Mouse (Mus musculus) myocyte (in vitro differentiated cells): ENCODE measurements around the gene Olfr652. TPM values are rescaled to one million over a fixed set of nuclear protein-coding genes. Genes with fewer than 3 reads are reported as not detected.

ENCODE experiments used
- H3K27me3 ChIP-seq: one replicate; pipeline ENCODE4 v1.6.1; 2011; ENCODE audit not compliant: control insufficient read depth, insufficient read depth, insufficient read length
- H3K36me3 ChIP-seq: one replicate; pipeline ENCODE4 v1.6.1; 2011; ENCODE audit not compliant: control insufficient read depth, insufficient read depth
- H3K4me2 ChIP-seq: one replicate; pipeline ENCODE4 v1.6.1; 2011; ENCODE audit warnings: low read depth, control low read depth
- H3K4me3 ChIP-seq: one replicate; pipeline ENCODE4 v1.5.1; 2011; ENCODE audit warnings: mild to moderate bottlenecking, control low read depth, moderate library complexity
- H3K79me2 ChIP-seq: one replicate; pipeline ENCODE4 v1.6.1; 2011; ENCODE audit not compliant: control insufficient read depth, insufficient read depth
- H3ac ChIP-seq: one replicate; pipeline ENCODE4 v1.6.1; 2011; ENCODE audit not compliant: control insufficient read depth, insufficient read length
- CEBPB ChIP-seq: IDR thresholded peaks from 2 replicates; pipeline ENCODE4 v1.6.1; 2011; ENCODE audit warnings: mild to moderate bottlenecking, moderate library complexity; ENCODE audit not compliant: poor library complexity, insufficient read depth, severe bottlenecking
- E2F4 ChIP-seq: IDR thresholded peaks from one replicate; pipeline ENCODE4 v1.6.1; 2011; ENCODE audit warnings: mild to moderate bottlenecking, control low read depth, moderate library complexity; ENCODE audit not compliant: insufficient read depth
- MAX ChIP-seq: IDR thresholded peaks from one replicate; pipeline ENCODE4 v1.6.1; 2011; ENCODE audit warnings: low read depth, mild to moderate bottlenecking, control low read depth
- MYOD1 ChIP-seq, 3 experiments: IDR thresholded peaks; one replicate each; pipeline ENCODE4 v1.6.1; 2011; ENCODE audit warnings: control low read depth in 2 of 3, low read depth in 2 of 3, mild to moderate bottlenecking in 2 of 3, moderate library complexity in 1 of 3; ENCODE audit not compliant: insufficient read length in 2 of 3, control insufficient read depth in 1 of 3
- MYOG ChIP-seq, 3 experiments: IDR thresholded peaks; one replicate each; pipeline ENCODE4 v1.6.1; 2011; ENCODE audit warnings: control low read depth in 2 of 3, low read depth in 2 of 3, mild to moderate bottlenecking in 2 of 3; ENCODE audit not compliant: insufficient read length in 2 of 3, control insufficient read depth in 1 of 3, insufficient read depth in 1 of 3
- POLR2A ChIP-seq: IDR thresholded peaks from one replicate; pipeline ENCODE4 v1.6.1; 2011; ENCODE audit warnings: low read depth, mild to moderate bottlenecking, control low read depth, moderate library complexity; ENCODE audit not compliant: insufficient read length
- POLR2AphosphoS2 ChIP-seq: IDR thresholded peaks from one replicate; pipeline ENCODE4 v1.6.1; 2011; ENCODE audit warnings: low read depth, control low read depth; ENCODE audit not compliant: insufficient read length
- REST ChIP-seq: IDR thresholded peaks from one replicate; pipeline ENCODE4 v1.6.1; 2011; ENCODE audit warnings: mild to moderate bottlenecking, control low read depth, moderate library complexity; ENCODE audit not compliant: insufficient read depth, insufficient read length
- SRF ChIP-seq: IDR thresholded peaks from one replicate; pipeline ENCODE4 v1.6.1; 2011; ENCODE audit warnings: low read depth; ENCODE audit not compliant: control insufficient read depth, insufficient read length
- TCF12 ChIP-seq: IDR thresholded peaks from one replicate; pipeline ENCODE4 v1.6.1; 2011; ENCODE audit warnings: mild to moderate bottlenecking, control low read depth; ENCODE audit not compliant: poor library complexity, insufficient read depth, severe bottlenecking
- TCF3 ChIP-seq: IDR thresholded peaks from one replicate; pipeline ENCODE4 v1.6.1; 2011; ENCODE audit warnings: low read depth, control low read depth; ENCODE audit not compliant: insufficient read length
- USF1 ChIP-seq: IDR thresholded peaks from one replicate; pipeline ENCODE4 v1.6.1; 2011; ENCODE audit warnings: low read depth, mild to moderate bottlenecking, control low read depth, moderate library complexity
- polyA plus RNA-seq: library from polyadenylated mRNA; unstranded; fragments of >200 nt; fragmentation: generic; extraction: Trizol; gene quantifications from one replicate; pipeline ENCODE4 v1.2.1, GENCODE M21; 2012; ENCODE audit warnings: missing spikeins

Olfr652 gene
- polyA plus RNA-seq, 1 experiment = not detected

DNA sequence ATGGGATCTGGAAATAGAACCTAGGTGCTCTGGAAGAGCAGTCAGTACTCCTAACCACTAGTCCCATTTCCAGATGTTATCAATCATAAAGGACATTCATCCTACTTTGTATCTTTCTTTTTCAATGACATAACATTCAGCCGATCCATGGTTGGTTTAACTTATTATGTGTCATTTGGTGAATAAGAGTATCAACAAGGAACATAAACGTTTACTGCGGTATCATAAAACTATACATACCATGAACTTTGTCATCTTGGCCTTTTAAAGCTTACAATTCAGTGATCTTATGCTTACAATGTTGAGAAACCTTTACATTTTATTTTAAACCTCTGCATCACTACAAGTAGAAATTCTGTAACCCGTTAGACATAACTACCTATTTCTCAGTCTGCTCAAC is 20.7 kb downstream of the Olfr652 start:
- no peak overlapping the region for H3K4me3 ChIP-seq
- H3K36me3 ChIP-seq = no peaks in the 10 kb centered on the region

DNA sequence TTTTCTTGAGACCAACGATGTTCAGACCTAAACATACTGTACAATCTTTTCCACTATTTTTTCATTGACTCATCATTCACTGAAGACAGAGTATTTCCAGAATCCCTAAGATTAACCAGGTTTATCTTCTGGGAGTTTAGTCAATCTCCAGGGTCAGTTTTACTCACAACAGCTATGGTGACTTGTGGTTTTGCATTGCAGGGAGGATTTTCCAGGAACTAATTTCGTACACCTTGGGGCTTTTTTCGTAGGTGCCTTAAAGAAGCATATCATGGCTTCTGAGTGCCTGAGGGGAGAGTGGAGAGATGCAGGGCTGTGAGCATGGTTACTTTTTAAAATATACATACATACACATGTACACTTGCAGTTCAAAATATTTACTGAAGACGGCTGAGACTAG is 26.0 kb downstream of the Olfr652 start, which contains the start of gene Olfr654:
Gene Olfr654, plus strand, starts transcription at position 301 of the 400 bp plus-strand sequence.
- Histone ChIP-seq H3K4me3 (no peak within 1 kb of the TSS), H3K79me2 (no peaks in the 10 kb centered on the region), H3K4me2 (no peak within 1 kb of the TSS), H3ac (no peak within 1 kb of the TSS), H3K36me3 (no peaks in the 10 kb centered on the region), H3K27me3 (no peaks in the 10 kb centered on the region)
- TF ChIP-seq CEBPB (no peak), TCF3 (no peak), SRF (no peak), USF1 (no peak), POLR2AphosphoS2 (no peak), MYOD1 (IDR thresholded peaks at IDR 0.05; ENCODE audit: control insufficient read depth in 1 of 3, insufficient read length in 2 of 3, low read depth in 2 of 3) (no peak), POLR2A (no peak), REST (no peak), TCF12 (no peak), MYOG (IDR thresholded peaks at IDR 0.05; ENCODE audit: control insufficient read depth in 1 of 3, insufficient read depth in 1 of 3, insufficient read length in 2 of 3, low read depth in 2 of 3) (no peak), E2F4 (no peak), MAX (no peak)

More for the DNA sequence above, 20.7 kb downstream of the Olfr652 start:
- TF ChIP-seq MYOG (IDR thresholded peaks at IDR 0.05; ENCODE audit: control insufficient read depth in 1 of 3, insufficient read depth in 1 of 3, insufficient read length in 2 of 3, low read depth in 2 of 3) (no peak), TCF12 (no peak), USF1 (no peak), SRF (no peak), POLR2AphosphoS2 (no peak), TCF3 (no peak), POLR2A (no peak), MYOD1 (IDR thresholded peaks at IDR 0.05; ENCODE audit: control insufficient read depth in 1 of 3, insufficient read length in 2 of 3, low read depth in 2 of 3) (no peak), MAX (no peak), CEBPB (no peak), E2F4 (no peak), REST (no peak)
- H3ac ChIP-seq = no peak overlapping the region
- no peaks in the 10 kb centered on the region for H3K79me2 ChIP-seq
- H3K27me3 ChIP-seq = no peaks in the 10 kb centered on the region
- no peak overlapping the region for H3K4me2 ChIP-seq

DNA sequence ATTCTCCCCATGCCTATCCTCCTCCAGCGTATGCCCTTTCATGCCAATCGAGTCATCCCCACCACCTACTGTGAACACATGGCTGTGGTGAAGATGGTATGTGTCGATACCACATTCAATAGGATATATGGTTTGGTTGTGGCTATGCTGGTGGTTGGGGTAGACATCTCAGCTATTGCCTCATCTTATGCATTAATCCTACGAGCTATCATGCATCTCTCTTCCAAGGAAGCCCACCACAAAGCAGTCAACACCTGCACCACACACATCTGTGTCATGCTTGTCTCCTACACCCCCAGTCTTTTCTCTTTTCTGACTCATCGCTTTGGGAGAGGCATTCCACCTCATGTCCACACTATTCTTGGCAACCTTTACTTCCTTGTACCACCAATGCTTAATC is 27.6 kb downstream of the Olfr652 start:
- no peaks in the 10 kb centered on the region for H3K36me3 ChIP-seq
- H3K27me3 ChIP-seq = no peaks in the 10 kb centered on the region
- no peaks in the 10 kb centered on the region for H3K79me2 ChIP-seq
- TF ChIP-seq POLR2A (no peak), REST (no peak), TCF3 (no peak), CEBPB (peak; percentile 52; the same call in 1 of the 2 replicates)
- H3K4me2 ChIP-seq = no peak overlapping the region
- no peak overlapping the region for H3ac ChIP-seq
- no peak overlapping the region for H3K4me3 ChIP-seq

DNA sequence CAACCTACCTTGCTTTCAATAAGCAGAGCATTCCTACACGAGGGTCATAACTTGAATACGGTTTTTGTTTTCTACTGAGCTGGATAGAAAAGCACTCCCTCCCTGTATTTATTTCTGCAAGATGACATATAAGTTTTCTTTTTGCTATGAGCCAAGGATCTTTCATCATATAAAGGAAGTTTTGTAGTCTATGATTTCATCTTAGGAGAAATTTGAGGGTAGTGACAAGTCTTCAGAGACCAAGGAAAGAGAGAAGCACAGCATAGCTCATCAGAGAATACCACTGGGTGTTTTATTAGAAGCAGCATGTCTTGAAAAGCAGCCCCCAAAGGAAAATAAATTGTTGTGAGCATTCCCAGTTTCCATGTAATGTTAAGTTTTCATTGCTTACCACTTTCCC is 41.0 kb downstream of the Olfr652 start, which contains the start of gene Olfr655:
Gene Olfr655, minus strand, starts transcription at position 101 of the 400 bp plus-strand sequence.
- H3K79me2 ChIP-seq = no peaks in the 10 kb centered on the region
- no peak within 1 kb of the TSS for H3K4me3 ChIP-seq
- no peaks in the 10 kb centered on the region for H3K36me3 ChIP-seq
- no peak within 1 kb of the TSS for H3K4me2 ChIP-seq
- no peaks in the 10 kb centered on the region for H3K27me3 ChIP-seq
- TF ChIP-seq TCF3 = no peak
- no peak for TF ChIP-seq MYOG (IDR thresholded peaks at IDR 0.05; ENCODE audit: control insufficient read depth in 1 of 3, insufficient read depth in 1 of 3, insufficient read length in 2 of 3, low read depth in 2 of 3)
- TF ChIP-seq POLR2AphosphoS2 = no peak
- TF ChIP-seq SRF = no peak
- no peak for TF ChIP-seq USF1
- TF ChIP-seq TCF12 = no peak
- no peak for TF ChIP-seq POLR2A
- TF ChIP-seq MAX = no peak
- no peak for TF ChIP-seq CEBPB
- TF ChIP-seq E2F4 = no peak
- no peak for TF ChIP-seq REST
- TF ChIP-seq MYOD1 (IDR thresholded peaks at IDR 0.05; ENCODE audit: control insufficient read depth in 1 of 3, insufficient read length in 2 of 3, low read depth in 2 of 3) = no peak
- H3ac ChIP-seq = no peak within 1 kb of the TSS

DNA sequence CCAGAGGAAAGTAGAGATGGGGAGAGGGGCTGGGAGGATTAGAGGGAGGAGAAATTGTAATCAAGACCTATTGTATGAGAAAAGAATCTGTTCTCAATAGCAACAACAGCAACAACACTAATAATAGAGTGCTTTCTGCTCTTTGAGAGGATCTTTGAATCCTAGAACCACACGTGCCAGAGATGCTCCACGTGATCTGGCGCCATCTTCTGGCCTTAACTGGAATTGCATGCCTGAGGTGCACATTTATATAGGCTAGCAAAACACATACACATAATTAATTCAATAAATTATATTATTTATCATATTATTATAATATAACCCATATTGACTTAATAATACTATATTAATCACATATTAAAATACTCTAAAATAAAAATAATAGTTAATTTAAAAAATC is 42.5 kb downstream of the Olfr652 start:
- no peak overlapping the region for H3ac ChIP-seq
- TF ChIP-seq CEBPB = no peak
- no peak for TF ChIP-seq POLR2A
- no peak for TF ChIP-seq MYOD1 (IDR thresholded peaks at IDR 0.05; ENCODE audit: control insufficient read depth in 1 of 3, insufficient read length in 2 of 3, low read depth in 2 of 3)
- no peak for TF ChIP-seq SRF
- TF ChIP-seq E2F4 = no peak
- no peak for TF ChIP-seq TCF3
- no peak for TF ChIP-seq MYOG (IDR thresholded peaks at IDR 0.05; ENCODE audit: control insufficient read depth in 1 of 3, insufficient read depth in 1 of 3, insufficient read length in 2 of 3, low read depth in 2 of 3)
- no peak for TF ChIP-seq REST
- TF ChIP-seq MAX = no peak
- no peak for TF ChIP-seq TCF12
- no peaks in the 10 kb centered on the region for H3K36me3 ChIP-seq
- no peak overlapping the region for H3K4me3 ChIP-seq
- no peaks in the 10 kb centered on the region for H3K79me2 ChIP-seq
- no peak overlapping the region for H3K4me2 ChIP-seq
- no peaks in the 10 kb centered on the region for H3K27me3 ChIP-seq
